Mouse (Mus musculus): ENCODE results near the gene Hddc2.

GRCm38 (mm10) chr10:31288697-31289390 is 24.3 kb upstream of the Hddc2 start:
- no peak for TF ChIP-seq CTCF (IDR thresholded peaks at IDR 0.05; ENCODE audit: borderline replicate concordance, insufficient read depth, low read depth, low read length)
- TF ChIP-seq POLR2A (IDR thresholded peaks at IDR 0.05; ENCODE audit: borderline replicate concordance, insufficient read depth, low read length): no peak

Data from cerebellum, adult 2 months (tissue).